23 mouse cellular contexts compared by ENCODE assay signal in genomic region chr9:99355971-99356370, GRCm38 (mm10). TPM values are rescaled to one million over a fixed set of nuclear protein-coding genes. Genes with fewer than 3 reads are reported as not detected.
A peak's percentile ranks its signal among the peaks of the same experiment; 100 is the strongest.
DNase-seq lines count a peak whose midpoint lies in the region; ATAC-seq and TF ChIP-seq lines count a peak whose summit lies in the region.
"Had no signal": no experiment of that assay in that cellular context is flagged by ENCODE, and none has a peak within 500 bp of the region (broad histone marks: within the 10 kb centered on the region; RNA-seq: fewer than 3 reads in every experiment).

No protein-coding gene starts in this region.

- H3K4me3 ChIP-seq in lung, embryonic 15.5 days: no peak overlapping the region
- no peak overlapping the region for H3K4me3 ChIP-seq in lung, postnatal 0 days (ENCODE audit: low read depth, low read length)
- H3K4me3 ChIP-seq: embryonic facial prominence, embryonic 13.5 days; forebrain, embryonic 13.5 days; heart, embryonic 13.5 days had no signal

- peaks cover 53% of the 10 kb centered on the region for H3K27me3 ChIP-seq in lung, embryonic 15.5 days
- H3K27me3 ChIP-seq in lung, postnatal 0 days (replicated peaks; ENCODE audit: insufficient read depth, low read length): peaks cover 9% of the 10 kb centered on the region

- H3K36me3 ChIP-seq in lung, embryonic 15.5 days: no peaks in the 10 kb centered on the region
- H3K36me3 ChIP-seq in lung, postnatal 0 days (ENCODE audit: insufficient read depth, low read length): no peaks in the 10 kb centered on the region
- H3K36me3 ChIP-seq: embryonic facial prominence, embryonic 13.5 days; heart, embryonic 13.5 days had no signal

- no peak overlapping the region for H3K27ac ChIP-seq in lung, embryonic 15.5 days
- H3K27ac ChIP-seq in lung, postnatal 0 days (ENCODE audit: low read length): no peak overlapping the region
- H3K27ac ChIP-seq: embryonic facial prominence, embryonic 13.5 days; forebrain, embryonic 13.5 days; heart, embryonic 13.5 days; hindbrain, embryonic 14.5 days had no signal

- no peak overlapping the region for H3K4me2 ChIP-seq in lung, embryonic 15.5 days
- H3K4me2 ChIP-seq in lung, postnatal 0 days (replicated peaks; ENCODE audit: low read depth, low read length): no peak overlapping the region
- H3K4me2 ChIP-seq: embryonic facial prominence, embryonic 13.5 days; forebrain, embryonic 13.5 days; heart, embryonic 13.5 days; hindbrain, embryonic 14.5 days had no signal

- ATAC-seq in lung, embryonic 15.5 days (ENCODE audit: borderline replicate concordance, extremely low read depth, low FRiP score, low TSS enrichment): 0 out of 2 replicates have a peak, but pooled peaks have one; percentile 28
- no peak for ATAC-seq in lung, postnatal 0 days
- ATAC-seq: activated CD4-positive, CD25-positive, alpha-beta regulatory T cell, adult 4 months; CD4-positive, CD25-positive, alpha-beta regulatory T cell, adult 4 months; forebrain, embryonic 13.5 days had no signal

- intact Hi-C loops in heart, postnatal 10 days (cut with DNase I): no loop called here

- TF ChIP-seq EP300 in lung, postnatal 0 days (IDR thresholded peaks at IDR 0.05): no peak

- H3K9me3 ChIP-seq in lung, embryonic 15.5 days: no peaks in the 10 kb centered on the region
- H3K9me3 ChIP-seq in lung, postnatal 0 days (ENCODE audit: low read length): no peaks in the 10 kb centered on the region
- H3K9me3 ChIP-seq: embryonic facial prominence, embryonic 13.5 days; forebrain, embryonic 13.5 days; heart, embryonic 13.5 days had no signal

- TF ChIP-seq CTCF in lung, postnatal 0 days (IDR thresholded peaks at IDR 0.05): no peak

- WGBS in lung, embryonic 15.5 days: 32% methylated on average over 5 of the region's 5 CpGs
- 44% methylated on average over 5 of the region's 5 CpGs for WGBS in lung, postnatal 0 days

- H3K4me1 ChIP-seq in lung, embryonic 15.5 days: peaks cover 12% of the 10 kb centered on the region
- H3K4me1 ChIP-seq in lung, postnatal 0 days (ENCODE audit: insufficient read depth, low read depth, low read length): peaks cover 4% of the 10 kb centered on the region; the same call in 1 of the 2 replicates

- DNase-seq in embryo, embryonic 10 days (ENCODE audit: low spot score): peak; percentile 43
- no peak for DNase-seq in embryo, embryonic 11 days
- no peak for DNase-seq in lung, postnatal 0 days (ENCODE audit: low spot score)
- peak; percentile 33 for DNase-seq in ES-CJ7 (ENCODE audit: low read depth, low spot score)
- peak; percentile 37 for DNase-seq in retina, embryonic 14.5 days (ENCODE audit: low spot score)
- DNase-seq in heart, postnatal 10 days: no peak
- DNase-seq: adrenal gland, postnatal 14 days; B cell, adult 2 months; cerebellum, adult 11-12 months; cerebellum, adult 9-11 months; cerebellum, postnatal 36 days; gastrocnemius, postnatal 36 days; heart, adult 11 months; heart, postnatal 4 days had no signal

- no peak overlapping the region for H3K9ac ChIP-seq in lung, embryonic 15.5 days
- no peak overlapping the region for H3K9ac ChIP-seq in lung, postnatal 0 days (replicated peaks; ENCODE audit: low read depth)
- H3K9ac ChIP-seq: embryonic facial prominence, embryonic 13.5 days; forebrain, embryonic 13.5 days; heart, embryonic 13.5 days; hindbrain, embryonic 14.5 days had no signal

RNA-seq across cellular contexts. Expression of gene Esyt3, which starts 2.4 kb away (rescaled TPM):
- polyA plus RNA-seq in lung, embryonic 15.5 days (2015; fragmentation: Nextera tagmentation; extraction: Ambion mirVana): 0.78 and 0.98 TPM in 2 replicates
- 1.3 and 1.5 TPM in 2 replicates for polyA plus RNA-seq in lung, postnatal 0 days (2015; fragmentation: Nextera tagmentation; extraction: Ambion mirVana)
- total RNA-seq in heart, postnatal 10 days (2021): under 1 TPM; 0.31 to 0.79 TPM
- total RNA-seq: gastrocnemius, adult 8-10 months; gastrocnemius, postnatal 36 days; MEL had no signal
- polyA plus RNA-seq: CD4-positive, CD25-positive, alpha-beta regulatory T cell, adult 4 months had no signal

Comparison
In these comparisons a context has a peak if more than half of its experiments do, and no peak if none do; other contexts are left out.
1. DNase-seq: peak in embryo, embryonic 10 days (single experiment), ES-CJ7 (single experiment) and retina, embryonic 14.5 days (single experiment); none in embryo, embryonic 11 days (single experiment), lung, postnatal 0 days (single experiment) and heart, postnatal 10 days (0 of 2).